Mouse (Mus musculus) brain, embryonic 14.5 days (tissue): ENCODE measurements around the gene Gm28042. TPM values are rescaled to one million over a fixed set of nuclear protein-coding genes. Genes with fewer than 3 reads are reported as not detected.

Experiments
- DNase-seq: peaks from one replicate; pipeline ENCODE4 v3.0.0-alpha.2; 2011; ENCODE audit warnings: low read depth
- CTCF ChIP-seq: fragments of 200-500 bp; IDR thresholded peaks from 2 replicates; pipeline ENCODE4 v1.5.1; 2012; ENCODE audit warnings: inconsistent platforms, mild to moderate bottlenecking, moderate library complexity, borderline replicate concordance; ENCODE audit not compliant: insufficient read depth, insufficient read length; ENCODE audit errors: extremely low read depth
- POLR2A ChIP-seq: fragments of 200-500 bp; IDR thresholded peaks from 2 replicates; pipeline ENCODE4 v1.6.1; 2012; ENCODE audit warnings: mild to moderate bottlenecking, inconsistent platforms, borderline replicate concordance; ENCODE audit not compliant: poor library complexity, insufficient read depth, insufficient read length, severe bottlenecking; ENCODE audit errors: extremely low read depth
- polyA plus RNA-seq: library from polyadenylated mRNA; depleted of rRNA; stranded (reverse); fragments of >200 nt; gene quantifications from 2 replicates; pipeline ENCODE4 v1.2.3, GENCODE M21; 2012

The Gm28042 gene
- polyA plus RNA-seq, 1 experiment, result 24.3 TPM

- no peak for TF ChIP-seq POLR2A
- no peak for TF ChIP-seq CTCF
- no peak for DNase-seq
These were observed 14.4 kb upstream of the Gm28042 start for GRCm38 (mm10) chr2:120012924-120013323.

- TF ChIP-seq POLR2A (no peak), CTCF (no peak)
These were observed 13.3 kb upstream of the Gm28042 start for GRCm38 (mm10) chr2:120013831-120014486.

GRCm38 (mm10) chr2:120015882-120016281, 11.4 kb upstream of the Gm28042 start:
- TF ChIP-seq POLR2A, result no peak
- TF ChIP-seq CTCF, result no peak
- no peak for DNase-seq

More at GRCm38 (mm10) chr2:120013831-120014486, 13.3 kb upstream of the Gm28042 start:
- DNase-seq, result no peak

- DNase-seq, result no peak
- TF ChIP-seq POLR2A (no peak), CTCF (no peak)
These were observed 9.7 kb upstream of the Gm28042 start for GRCm38 (mm10) chr2:120017599-120017998.

GRCm38 (mm10) chr2:120024337-120024736, 3.0 kb upstream of the Gm28042 start:
- TF ChIP-seq POLR2A, result no peak
- TF ChIP-seq CTCF, result no peak
- DNase-seq, result no peak

GRCm38 (mm10) chr2:120027950-120028331, 648 bp downstream of the Gm28042 start:
- no peak for DNase-seq
- TF ChIP-seq CTCF (no peak), POLR2A (no peak)

GRCm38 (mm10) chr2:120030380-120030779, 3.1 kb downstream of the Gm28042 start:
- no peak for DNase-seq
- TF ChIP-seq CTCF (no peak), POLR2A (no peak)

GRCm38 (mm10) chr2:120032726-120033467, 5.6 kb downstream of the Gm28042 start, which contains the start of gene Pla2g4b:
Gene Pla2g4b, plus strand, starts transcription at chr2:120033417.
- TF ChIP-seq POLR2A (no peak), CTCF (no peak)
- no peak for DNase-seq

- TF ChIP-seq CTCF, result no peak
- TF ChIP-seq POLR2A, result no peak
- DNase-seq, result no peak
These were observed 6.4 kb downstream of the Gm28042 start for GRCm38 (mm10) chr2:120033726-120034125.

- no peak for DNase-seq
- TF ChIP-seq POLR2A (no peak), CTCF (no peak)
These were observed 10.5 kb downstream of the Gm28042 start for GRCm38 (mm10) chr2:120037744-120038143.

GRCm38 (mm10) chr2:120040991-120041390, 13.7 kb downstream of the Gm28042 start:
- no peak for TF ChIP-seq POLR2A
- TF ChIP-seq CTCF, result no peak
- no peak for DNase-seq

GRCm38 (mm10) chr2:120044101-120044603, 16.9 kb downstream of the Gm28042 start:
- no peak for TF ChIP-seq POLR2A
- TF ChIP-seq CTCF, result no peak
- no peak for DNase-seq

- TF ChIP-seq CTCF (no peak), POLR2A (no peak)
- DNase-seq, result no peak
These were observed 17.4 kb downstream of the Gm28042 start for GRCm38 (mm10) chr2:120044676-120045075.
